Mouse (Mus musculus): ENCODE data around the gene Nat10.

Gene Nat10

DNA sequence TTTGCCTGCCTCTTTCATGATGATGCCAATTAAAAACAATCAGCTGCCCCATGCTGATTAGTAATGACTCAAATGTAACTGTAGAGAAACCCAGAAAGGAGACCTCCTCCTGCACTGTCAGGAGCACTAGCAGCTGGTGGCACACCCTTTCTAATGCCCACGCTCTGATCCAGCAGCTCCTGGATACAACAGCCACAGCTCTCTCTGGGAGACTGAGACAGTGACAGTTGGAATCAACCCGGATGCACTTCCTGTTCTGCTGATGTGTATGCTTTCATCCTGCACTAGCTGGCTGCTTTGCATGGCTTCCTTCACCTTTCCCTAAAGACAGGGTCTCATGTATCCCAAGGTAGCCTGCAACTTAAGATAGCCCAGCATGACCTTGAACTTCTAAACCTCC is 15.0 kb downstream of the Nat10 start:
- no peak for DNase-seq (ENCODE audit: low spot score)

DNA sequence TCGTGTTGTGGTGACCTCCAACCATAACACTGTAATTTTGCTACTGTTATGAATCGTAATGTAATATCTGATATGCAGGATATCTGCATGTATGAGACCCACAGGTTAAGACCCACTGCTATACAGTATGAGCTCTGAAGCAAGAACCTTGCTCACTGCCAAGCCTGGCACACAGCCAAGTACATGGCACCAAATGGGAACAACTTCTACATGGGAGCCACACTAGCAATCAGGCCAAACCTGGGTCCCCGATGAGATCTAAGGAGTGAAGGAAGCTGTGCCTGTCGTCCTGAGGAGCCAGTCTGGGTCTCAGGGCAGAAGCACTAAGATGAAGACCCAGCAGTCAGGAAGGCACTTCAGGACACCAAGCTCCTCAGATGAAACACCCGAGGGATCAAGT is 15.6 kb downstream of the Nat10 start:
- no peak for DNase-seq (ENCODE audit: low spot score)

DNA sequence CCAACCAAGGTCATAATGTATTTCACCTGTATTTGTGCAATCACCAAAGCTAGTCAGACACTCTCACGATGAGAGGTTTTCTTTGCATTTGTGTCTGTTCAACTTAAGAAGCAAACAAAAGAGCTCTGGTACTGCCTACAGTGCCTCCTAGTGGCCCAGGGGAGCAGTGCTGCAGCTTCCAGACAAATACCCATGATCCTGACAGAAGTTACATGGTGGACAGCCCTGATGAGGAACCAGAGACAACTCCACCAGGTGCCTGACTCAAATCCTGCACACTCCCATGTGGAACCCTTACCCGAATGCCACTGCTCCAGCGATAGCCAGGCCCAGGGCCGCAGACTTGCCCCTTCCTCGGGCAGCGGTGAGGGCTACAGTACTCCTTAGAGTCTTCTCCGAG is 17.1 kb downstream of the Nat10 start:
- DNase-seq (ENCODE audit: low spot score): peak; percentile 48

DNA sequence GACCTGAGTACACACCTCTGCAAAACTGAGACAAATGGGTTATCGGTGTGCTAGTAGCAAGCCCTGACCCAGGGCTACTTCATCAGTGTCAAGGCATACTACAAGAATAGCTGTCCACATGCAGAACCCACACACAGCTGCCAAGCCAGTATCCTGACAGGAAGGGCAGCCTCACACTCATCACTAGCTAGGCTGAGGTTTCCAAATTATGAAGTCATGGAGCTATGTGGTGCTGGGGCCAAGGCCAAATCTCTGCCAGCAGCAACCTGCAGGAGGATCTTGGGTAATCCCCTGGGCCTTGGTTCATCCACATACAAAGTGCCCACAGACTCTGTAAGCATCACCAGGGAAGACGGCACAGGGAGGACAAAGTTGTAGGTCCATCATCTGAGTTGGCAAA is 17.5 kb downstream of the Nat10 start:
- DNase-seq (ENCODE audit: low spot score): no peak

DNA sequence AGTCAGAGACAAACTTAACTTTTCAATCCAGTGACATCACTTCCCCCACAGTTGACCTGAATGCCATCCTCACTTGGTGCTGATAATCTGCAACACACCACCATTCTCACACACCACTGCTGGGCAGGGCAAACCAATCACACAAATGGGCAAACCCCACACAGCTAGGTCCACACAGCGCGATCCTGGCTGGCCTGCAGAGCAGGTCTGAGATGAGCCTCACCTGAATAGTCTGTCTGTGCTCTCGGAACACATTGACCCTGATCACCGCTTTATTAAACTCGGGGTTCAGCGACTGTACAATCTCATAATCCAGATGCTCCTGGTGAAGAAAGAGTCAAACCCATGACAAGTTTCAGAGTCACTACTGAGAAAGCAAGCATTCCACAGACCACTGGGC is 18.2 kb downstream of the Nat10 start:
- DNase-seq (ENCODE audit: low spot score): no peak

DNA sequence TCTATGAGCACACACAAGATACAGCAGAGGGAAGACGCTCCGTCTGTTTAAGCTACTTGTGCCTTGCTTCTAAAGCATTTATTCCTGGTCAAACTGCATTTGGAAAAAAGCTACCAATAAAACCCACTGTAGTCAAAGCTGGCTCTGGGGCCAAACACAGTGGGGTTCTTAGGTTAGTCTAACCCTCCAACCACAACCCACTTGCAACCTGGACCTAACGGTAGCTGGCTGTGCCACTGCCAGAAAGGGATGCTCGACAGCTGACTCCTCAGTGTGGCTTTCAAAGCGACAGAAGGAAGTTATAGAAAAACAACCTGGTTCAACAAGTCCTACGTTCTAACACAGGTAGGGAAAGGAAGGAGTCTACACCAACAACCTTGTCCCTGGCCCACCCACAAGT is 29.6 kb downstream of the Nat10 start:
- no peak for DNase-seq (ENCODE audit: low spot score)

DNA sequence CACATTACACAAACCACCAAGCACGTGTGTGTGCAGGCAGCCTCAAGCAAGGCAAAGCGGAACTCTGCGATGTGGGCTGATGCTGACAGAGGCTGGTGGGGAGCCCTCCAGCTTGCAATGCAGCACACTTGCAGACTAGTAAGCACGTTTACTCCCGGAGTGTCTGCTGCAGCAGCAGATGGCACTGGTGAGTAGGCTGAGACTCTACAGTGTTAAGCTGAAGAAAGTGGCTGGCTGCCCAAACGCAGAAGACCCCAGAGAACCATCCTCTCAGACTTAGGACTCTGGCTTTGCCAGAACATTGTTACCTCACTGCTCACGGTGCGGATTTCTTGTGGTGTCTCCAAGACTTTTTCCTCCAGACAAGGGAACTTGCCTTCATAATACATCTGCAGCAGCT is 30.1 kb downstream of the Nat10 start:
- no peak for DNase-seq (ENCODE audit: low spot score)

DNA sequence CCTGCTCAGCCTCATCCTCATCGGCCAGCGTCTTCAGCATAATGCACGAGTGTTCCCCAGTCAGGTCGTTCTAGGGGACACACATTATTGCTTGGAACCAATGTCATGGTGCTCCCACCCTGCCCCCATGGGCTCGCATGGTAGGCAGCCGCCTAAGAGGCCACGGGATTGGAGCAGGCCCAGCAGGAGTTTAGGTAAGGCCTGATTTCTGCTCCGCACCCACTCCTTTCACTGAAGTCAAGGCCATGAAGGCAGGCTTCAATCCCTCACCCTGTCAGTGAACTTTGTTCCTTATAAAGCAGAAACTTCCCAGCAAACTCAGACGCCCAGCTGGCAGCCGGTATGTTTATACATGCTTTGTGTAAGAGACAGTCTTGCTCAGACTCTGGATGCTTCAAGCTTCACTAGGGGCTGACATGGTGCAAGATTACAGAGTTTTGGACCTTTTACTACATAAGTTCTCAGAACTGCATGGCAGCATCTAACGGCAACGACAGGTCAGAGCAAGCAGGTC is 33.0 kb downstream of the Nat10 start:
- no peak for DNase-seq (ENCODE audit: low spot score)

DNA sequence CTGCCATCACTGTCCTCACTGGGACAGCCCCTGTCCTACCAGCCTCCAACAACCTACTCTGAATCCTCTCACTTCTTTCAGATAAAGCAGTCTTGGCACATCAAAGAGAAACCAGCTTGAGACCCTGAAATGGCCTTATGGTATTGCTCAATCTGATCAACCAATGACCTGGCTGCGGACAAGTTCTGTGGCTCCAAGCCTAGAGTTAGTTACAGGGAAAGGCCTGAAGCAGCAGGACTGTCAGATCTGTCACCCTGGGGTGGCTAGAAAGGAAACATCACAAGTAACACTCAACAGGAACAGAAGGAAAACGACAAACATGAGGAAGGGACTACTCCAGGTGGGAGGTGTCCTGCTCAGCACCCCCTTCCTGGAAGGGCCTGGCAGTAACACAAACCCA is 36.5 kb downstream of the Nat10 start:
- no peak for DNase-seq (ENCODE audit: low spot score)

DNA sequence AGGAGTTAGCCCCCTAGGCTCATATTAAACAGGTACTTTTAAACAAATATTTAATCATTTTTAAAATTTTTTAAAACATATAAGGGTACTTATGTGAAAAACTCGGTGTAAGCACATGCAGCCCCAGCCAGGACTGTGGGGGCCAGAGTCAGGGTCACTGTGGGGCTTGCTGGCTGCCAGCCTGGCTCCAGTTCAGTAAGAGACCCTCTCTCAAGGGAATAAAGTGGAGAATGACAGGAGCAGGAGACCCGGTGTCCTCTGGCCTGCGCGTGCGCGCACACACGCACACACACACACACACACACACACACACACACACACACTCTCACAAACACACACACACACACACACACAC is 41.8 kb downstream of the Nat10 start:
- DNase-seq (ENCODE audit: low spot score): no peak

DNA sequence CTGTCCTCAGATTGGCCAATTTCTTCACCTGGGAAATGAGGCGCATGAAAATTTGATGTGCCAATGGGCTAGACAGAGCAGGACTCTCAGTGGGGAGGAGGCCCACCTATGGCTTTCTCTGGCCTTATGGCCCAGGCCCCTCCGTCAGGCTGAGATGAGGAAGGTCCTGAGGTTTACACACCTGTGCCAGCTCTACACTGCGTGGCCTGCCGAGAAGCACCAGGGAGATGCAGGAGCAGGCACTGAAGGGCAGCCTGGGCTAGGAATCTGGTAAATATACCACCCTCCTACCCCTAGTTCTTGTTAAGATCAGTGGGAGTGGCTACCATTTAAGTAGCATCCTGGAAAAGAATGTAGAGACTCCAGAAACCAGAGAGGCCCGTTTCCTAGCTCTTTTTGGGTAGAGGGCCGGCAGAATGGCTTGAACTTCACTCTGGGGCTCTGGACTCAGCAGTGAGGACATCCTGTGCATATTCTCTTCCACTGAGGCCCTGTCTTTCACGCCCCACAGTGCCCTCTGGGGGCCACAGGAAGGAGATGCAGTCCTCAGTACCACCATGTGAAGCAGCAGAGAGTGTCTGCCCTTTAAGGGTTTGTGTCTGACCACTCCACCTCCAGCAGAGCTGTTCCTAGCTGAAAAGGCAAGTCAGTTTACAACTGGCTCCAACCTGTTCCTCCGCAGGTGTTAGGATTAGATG is 42.3 kb downstream of the Nat10 start:
- DNase-seq (ENCODE audit: low spot score): peak; percentile 68

DNA sequence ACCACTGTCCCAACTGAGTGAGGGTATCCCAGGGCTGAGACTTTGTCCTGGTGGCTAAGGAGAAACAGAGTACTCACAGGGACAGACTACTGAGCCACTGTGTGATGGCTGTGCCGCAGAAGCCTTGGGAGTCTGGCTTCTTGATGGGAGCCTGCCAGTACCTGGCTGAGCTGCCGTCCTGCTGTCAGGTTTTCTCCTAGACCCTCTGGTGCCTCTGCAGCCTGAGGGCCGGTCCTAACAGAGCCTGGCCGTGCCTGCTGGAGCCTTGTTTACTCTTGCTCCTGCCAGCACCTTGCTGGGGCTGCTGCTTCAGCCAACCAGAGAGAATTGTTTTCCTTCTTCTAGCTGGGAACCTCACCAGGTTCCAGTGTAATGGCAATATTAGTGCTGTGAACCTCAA is 46.7 kb downstream of the Nat10 start:
- no peak for DNase-seq (ENCODE audit: low spot score)

DNA sequence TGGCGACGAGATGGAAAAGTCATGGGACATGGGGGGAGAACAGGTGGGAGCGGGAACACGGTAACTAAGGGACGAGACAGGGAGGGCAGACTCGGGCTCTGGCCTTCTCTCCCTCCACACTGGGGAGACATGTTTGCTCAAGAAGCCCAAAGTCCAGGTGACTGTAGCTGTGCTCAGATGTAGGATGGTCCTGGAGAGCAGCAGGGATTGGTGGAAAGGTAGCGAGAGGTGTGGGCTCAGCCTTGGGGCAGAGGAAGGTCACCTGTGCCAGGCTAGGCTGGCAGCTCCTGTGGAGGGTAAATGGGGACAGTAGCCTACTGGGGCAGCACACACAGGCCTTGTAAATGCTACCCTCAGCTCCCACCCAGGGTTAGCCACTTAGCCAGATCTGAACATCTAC is 47.2 kb downstream of the Nat10 start:
- DNase-seq (ENCODE audit: low spot score): no peak

DNA sequence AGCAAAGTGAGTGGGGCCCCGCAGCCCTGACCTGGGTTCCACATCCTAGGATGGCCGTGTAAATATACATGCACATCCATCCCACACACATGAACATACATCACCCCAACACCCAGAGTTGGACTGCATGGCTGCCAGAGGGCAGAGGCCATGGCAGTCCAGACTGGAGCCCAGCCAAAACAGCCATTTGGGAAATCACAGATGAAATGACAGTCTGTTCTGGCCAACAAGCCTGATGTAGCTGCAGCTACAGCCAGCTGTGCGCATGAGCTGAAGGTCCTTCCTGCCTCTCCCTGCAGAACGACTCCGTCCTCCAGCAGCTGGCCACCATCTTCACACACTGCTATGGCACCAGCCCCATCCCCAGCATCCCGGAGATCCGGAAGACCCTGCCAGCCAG is 50.2 kb downstream of the Nat10 start:
- DNase-seq (ENCODE audit: low spot score): no peak

DNA sequence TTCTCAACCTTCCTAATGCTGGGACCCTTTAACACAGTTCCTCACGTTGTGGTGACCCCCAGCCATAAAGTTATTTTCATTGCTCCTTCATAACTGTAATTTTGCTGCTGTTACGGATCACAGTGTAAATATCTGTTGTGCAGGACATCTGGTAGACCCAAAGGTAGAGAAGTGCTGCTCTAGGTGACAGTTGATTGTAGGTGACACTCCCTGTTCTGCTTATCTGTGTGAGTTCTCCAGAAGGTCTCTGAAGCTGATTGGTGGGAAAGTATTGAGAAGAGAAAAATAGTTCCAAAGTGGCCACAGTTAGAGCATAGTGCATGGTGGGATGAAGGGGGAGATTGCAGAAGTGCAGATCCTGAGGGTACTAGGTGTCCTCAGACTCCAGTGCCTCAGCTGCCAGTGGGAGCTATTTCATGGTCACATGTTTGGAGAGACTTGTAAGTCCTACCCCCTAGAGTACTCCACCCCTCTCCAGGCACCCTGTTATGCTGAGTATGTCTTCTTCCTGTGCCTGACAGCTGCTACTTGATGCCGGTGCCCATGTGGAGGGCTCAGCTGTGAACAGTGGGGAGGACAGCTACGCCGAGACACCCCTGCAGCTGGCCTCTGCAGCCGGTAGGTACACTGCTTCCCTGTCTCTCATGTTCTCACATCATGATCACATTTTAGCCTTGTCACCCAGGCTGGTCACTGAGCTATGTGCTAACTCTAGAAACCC is 53.9 kb downstream of the Nat10 start:
- DNase-seq (ENCODE audit: low spot score): no peak

DNA sequence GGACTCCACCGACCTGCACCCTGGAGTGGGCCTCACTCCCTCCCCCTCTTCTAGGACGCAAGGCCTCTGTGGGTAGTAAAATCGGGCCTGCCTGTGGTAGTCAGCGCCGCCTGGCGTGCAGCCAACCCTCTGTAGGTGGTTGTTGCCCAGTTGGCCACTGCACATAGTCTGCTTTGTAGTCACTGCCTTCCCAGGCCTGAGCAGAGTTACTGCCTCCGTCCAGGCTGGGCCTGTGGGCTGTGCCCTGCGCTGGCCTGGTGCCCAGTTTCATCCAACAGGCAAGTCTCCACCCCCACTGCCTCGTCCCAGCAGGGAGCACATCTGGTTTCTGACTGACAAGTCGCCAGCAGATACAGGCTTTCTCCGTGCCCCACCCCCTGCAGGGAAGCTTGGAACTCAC is 54.8 kb downstream of the Nat10 start:
- DNase-seq (ENCODE audit: low spot score): peak; percentile 82

DNA sequence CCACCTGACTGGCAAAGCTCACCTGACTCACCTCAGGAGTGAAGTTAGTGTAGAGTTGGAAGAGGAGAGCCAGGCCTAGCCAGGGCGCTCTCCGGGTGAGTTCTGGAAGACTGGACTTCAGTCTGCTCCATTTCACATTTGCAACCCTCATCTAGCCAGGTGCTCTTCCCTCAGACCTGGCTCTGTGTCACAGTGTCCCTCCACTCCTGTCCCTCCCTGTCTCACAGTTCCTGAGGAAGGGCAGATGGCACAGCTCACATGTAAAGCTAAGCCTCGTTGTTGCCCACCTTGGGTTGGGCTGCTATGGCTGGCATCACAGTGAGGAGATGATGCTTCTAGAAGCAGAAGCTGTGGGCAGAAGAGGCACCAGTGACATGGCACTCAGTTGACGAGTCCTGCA is 55.2 kb downstream of the Nat10 start:
- DNase-seq (ENCODE audit: low spot score): no peak

DNA sequence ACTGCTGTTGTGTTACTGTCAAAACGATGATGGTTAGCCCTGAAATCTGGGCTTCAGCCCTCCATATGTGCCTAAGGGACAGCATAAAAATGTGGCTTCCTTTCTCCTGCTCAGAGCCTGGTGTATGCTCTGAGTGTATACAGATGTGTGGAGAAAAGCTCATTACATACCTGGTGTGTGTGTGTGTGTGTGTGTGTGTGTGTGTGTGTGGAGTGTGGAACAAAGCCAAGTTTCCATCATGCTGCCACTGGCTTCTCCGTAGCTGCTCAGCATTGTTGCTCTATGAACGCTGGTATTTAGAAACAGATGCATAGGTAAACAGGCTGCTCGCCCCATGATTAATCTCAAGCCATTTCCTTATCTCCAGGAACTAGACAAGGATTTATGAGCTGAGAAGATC is 57.2 kb downstream of the Nat10 start:
- DNase-seq (ENCODE audit: low spot score): no peak

DNA sequence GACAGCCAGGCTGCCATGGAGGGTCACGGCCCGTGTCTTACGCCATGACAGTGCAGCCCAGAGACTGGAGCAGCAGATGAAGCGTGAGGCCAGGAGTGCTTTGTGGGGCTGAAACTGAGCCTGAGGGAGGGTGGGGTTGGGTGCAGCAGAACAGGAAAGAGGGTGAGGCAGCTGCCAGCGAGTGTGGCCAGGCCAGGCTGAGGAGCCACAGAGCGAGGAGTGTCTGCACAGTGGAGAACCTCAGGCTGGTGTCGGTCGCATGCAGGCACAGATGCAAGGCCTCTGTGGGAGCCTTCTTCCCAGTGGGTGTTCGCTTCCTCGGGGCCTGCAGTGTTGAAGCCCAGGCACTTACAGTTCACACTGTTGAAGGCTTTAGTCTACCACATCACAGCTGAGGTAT is 57.7 kb downstream of the Nat10 start:
- DNase-seq (ENCODE audit: low spot score): no peak

DNA sequence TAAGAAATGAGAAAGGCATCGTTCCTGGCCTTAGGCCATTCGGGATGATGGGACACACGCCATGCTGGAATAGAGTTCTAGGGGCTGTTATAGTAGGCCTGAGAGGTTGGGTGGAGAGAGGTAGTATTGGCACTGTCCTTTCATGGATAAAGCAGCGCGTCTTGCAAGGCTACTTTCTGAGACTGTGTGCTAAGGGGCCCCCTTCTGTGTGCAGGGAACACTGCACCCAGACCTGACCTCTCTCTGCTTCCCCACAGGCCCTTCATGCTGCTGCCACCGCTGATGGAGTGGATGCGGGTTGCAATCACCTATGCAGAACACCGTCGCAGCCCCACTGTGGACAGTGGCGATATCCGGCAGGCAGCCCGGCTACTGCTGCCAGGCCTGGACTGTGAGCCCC is 60.6 kb downstream of the Nat10 start:
- no peak for DNase-seq (ENCODE audit: low spot score)

DNA sequence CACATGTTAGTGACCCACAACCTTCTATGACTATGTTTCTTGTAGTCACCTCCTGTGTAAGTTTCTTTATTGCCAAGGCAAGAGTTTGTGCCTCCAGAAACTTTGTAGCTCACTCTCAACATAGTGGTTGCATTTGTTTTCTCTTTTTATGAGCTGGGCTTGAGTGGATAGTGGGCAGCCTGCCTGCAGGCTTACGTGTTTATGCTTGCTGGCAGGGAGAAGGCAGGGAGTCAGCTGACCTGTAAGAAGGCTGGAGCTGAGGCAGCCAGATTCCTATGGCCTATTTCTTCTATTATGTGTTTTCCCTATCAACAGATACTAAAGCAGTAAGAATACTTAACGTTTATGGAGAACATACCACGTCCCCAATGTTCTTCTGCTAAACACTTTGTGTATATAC is 64.9 kb downstream of the Nat10 start:
- DNase-seq (ENCODE audit: low spot score): peak; percentile 35

DNA sequence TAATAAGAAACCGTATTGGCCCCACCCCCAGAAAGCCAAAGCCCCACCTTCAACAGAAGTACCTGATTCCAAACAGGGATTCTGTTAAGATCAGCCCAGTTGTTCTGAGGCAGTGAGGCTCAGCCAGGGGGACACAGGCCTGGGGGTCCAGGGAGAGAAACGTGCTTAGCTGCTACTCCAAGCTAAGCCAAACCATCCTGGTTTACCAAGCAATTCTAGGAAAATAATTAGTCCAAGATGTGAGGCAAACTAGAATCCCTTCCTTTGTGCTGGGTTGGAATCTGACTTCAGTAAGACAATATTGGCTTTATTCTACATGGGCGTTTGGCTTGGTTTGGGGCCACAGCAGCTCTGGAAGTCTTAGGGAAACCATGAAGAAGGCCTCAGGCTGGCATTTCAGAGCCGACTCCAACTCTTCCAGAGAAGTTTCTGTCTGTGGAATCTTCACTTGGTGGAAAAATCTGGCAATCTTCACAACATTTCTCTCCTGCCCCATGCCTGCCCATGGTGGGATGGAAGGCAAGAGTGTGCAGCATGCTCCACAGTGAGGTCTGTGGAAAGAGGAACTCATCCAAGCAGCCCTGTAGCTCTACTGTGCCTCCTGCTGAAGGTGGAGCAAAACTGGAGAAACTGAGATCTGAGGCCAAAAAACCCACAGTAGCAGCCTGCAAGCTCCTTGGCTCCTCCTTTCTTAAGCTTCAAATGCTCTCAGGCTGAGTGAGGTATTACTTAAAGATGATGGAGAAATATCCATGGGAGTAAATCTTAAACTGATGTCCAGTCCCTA is 66.1 kb downstream of the Nat10 start:
- DNase-seq (ENCODE audit: low spot score): no peak

DNA sequence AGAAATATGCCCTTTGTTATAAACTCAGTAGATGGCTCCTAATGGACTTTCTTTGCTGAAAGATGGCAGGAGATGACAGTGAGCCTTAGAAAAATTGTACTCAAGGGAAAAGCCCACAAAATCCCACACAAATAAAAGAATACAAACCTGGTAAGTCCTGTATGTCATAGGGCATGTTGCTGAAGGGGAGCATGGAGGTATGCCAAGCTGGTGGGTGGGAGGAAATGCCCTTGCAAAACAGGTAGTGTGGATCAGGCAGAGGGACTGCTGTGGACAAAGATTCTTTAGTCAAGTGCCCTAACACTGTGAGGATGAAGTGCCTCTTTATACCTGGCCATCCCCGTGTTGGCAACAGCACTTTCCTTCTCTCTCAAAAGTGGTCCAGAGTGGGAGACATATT is 68.3 kb downstream of the Nat10 start:
- DNase-seq (ENCODE audit: low spot score): no peak
